Mouse (Mus musculus) liver, embryonic 18 days (tissue): ENCODE measurements around the gene Smyd3. TPM values are rescaled to one million over a fixed set of nuclear protein-coding genes. Genes with fewer than 3 reads are reported as not detected.

Source experiments
- polyA plus RNA-seq: library from polyadenylated mRNA; depleted of rRNA; stranded (reverse); fragments of >200 nt; gene quantifications from 2 replicates; pipeline ENCODE4 v1.2.3, GENCODE M21; 2012; rRNA removed

The Smyd3 gene
- polyA plus RNA-seq = 2.9 and 3.1 TPM in 2 replicates

DNA sequence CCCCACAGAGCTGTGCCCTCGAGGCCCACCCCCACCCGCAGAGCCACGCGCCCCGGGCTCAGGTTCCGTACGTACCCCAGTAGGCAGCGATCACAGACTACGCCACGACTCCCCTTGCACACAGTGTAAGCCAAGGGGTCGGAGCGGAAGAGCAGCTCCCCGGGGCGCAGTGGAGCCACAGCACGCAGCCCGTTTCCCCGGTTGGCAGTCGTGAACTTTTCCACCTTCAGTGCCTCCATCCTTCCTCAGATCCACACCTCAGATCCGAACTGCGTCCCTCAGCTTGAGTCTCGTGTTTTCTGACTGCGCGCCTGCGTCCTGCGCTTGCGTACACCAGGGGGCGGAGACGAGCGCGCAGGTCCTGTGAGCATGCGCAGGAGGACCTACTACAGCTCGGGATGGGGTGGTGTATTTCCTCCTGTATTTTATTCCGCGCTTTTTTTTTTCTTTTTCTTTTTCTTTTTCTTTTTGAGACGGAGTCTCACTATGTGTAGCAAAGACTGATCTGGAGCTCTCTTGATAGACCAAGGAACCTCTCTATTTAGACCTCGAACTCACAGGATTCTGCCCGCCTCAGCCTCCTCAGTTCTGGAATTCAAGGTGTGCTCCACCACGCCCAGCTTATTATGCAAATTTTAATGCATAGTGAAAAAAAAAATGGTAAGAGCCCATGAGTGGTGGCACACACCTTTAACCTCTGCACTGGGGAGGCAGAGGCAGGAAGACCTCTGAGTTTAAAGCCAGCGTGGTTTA is at the start of gene Smyd3:
Smyd3 (minus strand) TSS at position 329 of the 753 bp plus-strand sequence.

DNA sequence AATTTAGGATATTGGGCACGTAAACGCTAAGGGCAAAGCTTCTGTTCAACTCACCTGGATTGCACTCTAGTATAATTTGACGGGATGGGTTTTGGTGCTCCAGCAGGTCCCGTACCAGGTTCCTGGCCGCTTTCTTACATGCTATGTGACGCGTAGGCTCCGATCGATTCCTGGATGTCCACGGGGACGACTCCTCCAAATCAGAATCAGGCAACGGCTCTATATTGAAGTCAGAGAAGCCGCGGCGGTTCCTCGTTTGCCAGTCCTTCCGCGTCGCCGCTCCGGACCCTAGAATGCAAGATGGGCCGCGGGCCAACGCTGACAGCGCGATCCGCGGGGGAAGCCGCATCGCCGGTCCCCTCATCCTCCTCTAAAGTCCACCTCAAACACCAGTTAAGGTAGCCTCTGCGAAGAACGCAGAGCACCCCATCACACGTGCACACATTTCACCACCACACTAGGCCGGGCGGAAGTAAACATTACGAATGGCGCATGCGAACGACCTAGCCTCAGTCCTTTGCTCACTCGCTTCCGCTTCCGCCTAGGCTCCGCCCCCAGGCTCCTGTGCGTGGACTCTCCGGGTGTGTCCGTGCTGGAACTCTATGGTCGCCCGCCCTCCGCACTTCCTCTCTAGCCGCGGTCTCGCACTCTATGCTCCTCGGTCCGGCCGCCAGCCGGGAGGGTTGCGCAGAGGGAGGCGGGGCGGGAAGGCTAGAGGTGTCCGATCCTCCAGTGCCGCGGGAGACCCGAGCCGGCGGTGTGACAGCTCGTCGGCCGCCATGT is 28.1 kb upstream of the Smyd3 start, which contains the start of the genes Tfb2m and Cnst:
Tfb2m (minus strand) TSS at position 500 of the 783 bp plus-strand sequence.
Cnst (plus strand) TSS at position 603 of the 783 bp plus-strand sequence.

Other genes with a start within 250 kb of the Smyd3 start
- 7.6 and 8.1 TPM in 2 replicates for gene Tfb2m, start 28.2 kb upstream of the Smyd3 start, polyA plus RNA-seq
- gene Cnst, start 28.3 kb upstream of the Smyd3 start, polyA plus RNA-seq = 5.8 and 6.5 TPM in 2 replicates
- gene Sccpdh, start 150.2 kb upstream of the Smyd3 start, polyA plus RNA-seq = 4.9 and 5.2 TPM in 2 replicates
- gene Kif28, start 227.2 kb upstream of the Smyd3 start, polyA plus RNA-seq = 0.01 TPM in 1 of 2 replicates, not detected in the other